Mouse (Mus musculus) kidney, postnatal 10 days (tissue): Measurements from ENCODE around the gene Syn3.
"Not testable (repeated sequence)": the region's sequence is repeated elsewhere in the genome, so short reads cannot be mapped to it uniquely, and the experiment has no call there.

Experiments used
- DNase-seq: peaks from one replicate; pipeline ENCODE4 v3.0.0; 2021; ENCODE audit warnings: mixed read lengths

Gene Syn3

DNA sequence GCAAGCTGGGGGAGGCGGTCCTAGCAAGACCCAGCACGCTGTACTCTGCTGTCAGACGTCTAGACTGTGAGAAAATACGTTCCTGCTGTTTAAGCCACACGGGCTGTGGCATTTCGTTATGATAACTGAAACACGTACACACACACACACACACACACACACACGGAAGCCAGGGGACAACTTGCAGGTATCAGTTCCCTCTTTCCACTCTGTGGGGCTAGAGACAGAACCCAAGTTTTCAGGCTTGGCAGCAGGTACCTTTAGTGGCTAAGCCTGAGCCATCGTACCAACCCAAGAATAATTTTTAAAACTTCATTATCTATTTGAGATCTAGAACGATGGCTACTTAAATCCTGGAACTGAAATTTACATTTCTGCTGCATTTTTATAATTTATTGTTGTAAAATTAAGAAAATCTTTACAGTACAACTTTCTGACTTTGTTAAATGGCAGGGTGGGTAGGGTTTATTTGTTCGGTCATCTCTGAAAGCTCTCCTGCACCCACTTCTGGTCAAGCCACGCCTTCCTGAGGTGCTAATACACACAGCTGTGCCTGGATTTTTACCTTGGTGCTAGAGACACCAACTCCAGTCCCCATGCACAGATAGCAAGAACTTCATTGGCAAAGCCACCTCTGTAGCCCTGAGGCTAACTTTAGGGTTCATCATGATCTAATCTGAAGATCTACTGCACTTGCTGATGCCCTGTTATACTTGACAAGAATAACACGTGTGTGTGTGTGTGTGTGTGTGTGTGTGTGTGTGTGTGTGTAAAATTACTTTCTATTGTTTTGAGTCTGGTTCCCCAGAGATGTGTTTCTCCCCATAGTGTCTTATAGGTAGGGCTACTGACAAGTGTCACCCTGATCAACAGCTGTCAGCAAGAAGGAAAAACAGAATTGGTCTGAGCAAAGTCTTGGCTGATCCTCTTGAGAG is 29.8 kb downstream of the Syn3 start:
- no peak for DNase-seq

GRCm38 (mm10) chr10:86463538-86464199 is 35.0 kb downstream of the Syn3 start:
- peak; percentile 92 for DNase-seq

DNA sequence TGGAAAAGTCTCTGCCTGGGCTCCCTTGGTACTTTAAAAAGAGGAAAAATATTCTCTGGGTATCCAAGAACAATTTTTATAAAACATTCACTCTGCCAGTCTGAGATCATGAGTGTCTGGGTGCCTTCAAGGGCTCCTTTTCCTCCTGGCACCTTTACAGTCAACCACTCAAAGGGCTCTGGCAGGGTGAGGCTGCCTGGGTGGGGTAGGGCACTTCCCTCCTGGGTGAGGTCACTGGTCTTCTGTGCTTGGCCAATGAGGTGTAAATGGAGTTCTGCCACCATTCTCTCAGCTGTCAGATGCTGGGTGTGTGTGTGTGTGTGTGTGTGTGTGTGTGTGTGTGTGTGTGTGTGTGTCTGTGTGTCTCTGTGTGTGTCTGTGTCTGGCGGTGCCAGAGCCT is 39.1 kb downstream of the Syn3 start:
- DNase-seq: no peak

DNA sequence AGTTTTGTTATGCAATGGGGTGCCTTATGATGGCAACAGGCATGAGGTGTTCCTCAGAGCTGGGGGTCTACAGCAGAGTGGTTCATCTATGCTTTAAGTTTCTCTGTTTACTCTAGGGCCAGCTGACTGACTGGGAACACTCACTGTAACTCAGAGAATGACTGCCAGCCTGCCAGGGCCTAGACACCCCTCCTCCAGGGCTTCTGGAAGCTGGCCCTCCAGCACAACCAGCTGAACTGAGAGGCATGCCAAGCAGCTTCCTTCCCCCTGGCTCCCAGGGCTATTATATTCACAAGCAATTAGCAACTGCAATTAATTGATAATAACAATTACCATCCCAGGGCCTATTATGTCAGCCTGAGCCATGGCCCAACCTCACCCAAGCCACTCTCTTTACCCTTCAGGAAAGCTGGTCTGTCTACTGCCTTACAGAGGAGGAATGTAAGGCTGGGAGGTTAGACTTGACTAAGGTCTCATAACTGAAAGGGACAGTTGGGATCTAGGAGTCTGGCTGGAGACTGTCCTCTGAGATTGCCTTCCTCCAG is 41.0 kb downstream of the Syn3 start:
- DNase-seq: no peak

- DNase-seq: peak; percentile 18
Measured at GRCm38 (mm10) chr10:86457195-86457594, 41.5 kb downstream of the Syn3 start.

- peak; percentile 27 for DNase-seq
Measured at GRCm38 (mm10) chr10:86455296-86456055, 43.2 kb downstream of the Syn3 start.

DNA sequence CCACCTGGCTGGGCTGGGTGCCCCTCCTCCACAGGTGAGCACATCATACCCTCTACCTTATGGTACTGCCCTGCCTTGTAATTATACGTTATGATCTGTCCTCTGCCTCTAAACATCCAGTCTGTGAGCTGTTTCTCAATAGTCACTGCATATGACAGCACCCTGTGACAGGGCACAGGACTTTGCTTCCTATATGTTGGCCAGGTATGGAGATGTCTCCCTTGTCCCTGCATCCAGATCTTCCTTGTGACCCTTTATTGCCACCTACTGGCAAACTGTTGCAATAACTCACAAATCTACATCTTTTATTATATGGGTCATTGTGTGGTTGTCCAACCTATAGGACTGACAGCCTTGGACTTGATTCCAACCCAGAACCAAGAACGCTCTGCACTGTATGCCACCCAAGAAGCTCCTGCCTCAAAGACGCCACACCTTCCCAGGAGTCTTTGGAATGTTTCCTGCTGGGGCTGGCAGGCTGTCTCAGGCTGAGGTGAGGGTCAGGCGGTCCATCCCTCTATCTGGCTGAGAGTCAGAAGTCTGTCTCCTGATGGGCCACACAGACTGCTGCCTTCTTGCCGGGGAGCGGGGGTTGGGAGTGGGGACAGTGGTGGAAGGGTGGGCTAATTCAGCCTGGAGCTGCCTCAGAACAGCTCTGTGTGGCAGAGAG is 46.2 kb downstream of the Syn3 start:
- DNase-seq: peak; percentile 52

GRCm38 (mm10) chr10:86451294-86451693 is 47.4 kb downstream of the Syn3 start:
- no peak for DNase-seq

GRCm38 (mm10) chr10:86446649-86447048 is 52.0 kb downstream of the Syn3 start:
- no peak for DNase-seq

GRCm38 (mm10) chr10:86445207-86445606 is 53.5 kb downstream of the Syn3 start:
- no peak for DNase-seq

- DNase-seq: no peak
Measured at GRCm38 (mm10) chr10:86444665-86445064, 54.0 kb downstream of the Syn3 start.

- no peak for DNase-seq
Measured at GRCm38 (mm10) chr10:86441765-86442164, 56.9 kb downstream of the Syn3 start.

DNA sequence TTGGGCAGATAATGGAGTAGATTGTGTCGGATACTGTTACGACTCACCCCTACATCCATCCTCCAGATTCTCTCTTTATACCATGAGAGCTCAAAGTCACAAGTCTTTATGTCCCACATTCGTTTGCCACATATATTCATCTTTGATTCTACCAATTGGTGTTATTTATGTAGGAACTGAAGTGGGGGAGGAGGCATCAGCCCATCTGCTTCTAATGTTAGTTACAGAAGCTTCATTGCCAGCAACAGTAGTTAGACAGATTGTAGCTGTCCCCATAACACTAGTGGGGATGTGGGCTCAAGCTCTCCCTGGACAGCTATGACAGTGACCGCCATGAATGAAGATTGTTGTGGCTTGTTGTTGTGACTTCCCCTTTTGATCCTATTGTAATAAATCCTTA is 59.1 kb downstream of the Syn3 start:
- no peak for DNase-seq

GRCm38 (mm10) chr10:86437294-86437693 is 61.4 kb downstream of the Syn3 start:
- DNase-seq: no peak

DNA sequence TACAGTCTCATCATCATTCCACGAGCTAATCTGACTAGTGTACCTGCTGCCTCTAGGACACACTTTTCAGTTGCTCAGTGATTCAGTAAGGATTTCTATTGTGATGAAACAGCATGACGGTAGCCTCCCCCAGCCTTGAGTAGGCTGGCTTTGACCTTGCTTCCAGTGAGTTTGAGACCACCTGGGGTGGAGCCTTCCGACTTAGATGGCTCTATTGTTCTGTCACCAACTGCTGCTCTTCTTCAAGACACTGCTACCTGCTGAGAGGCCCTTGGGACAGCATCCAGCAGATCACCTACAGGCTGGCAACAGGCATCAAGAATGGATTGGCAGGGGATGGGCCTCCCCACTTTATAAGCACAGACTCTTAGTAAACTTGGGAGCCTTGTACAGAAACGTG is 63.7 kb downstream of the Syn3 start:
- DNase-seq: not testable (repeated sequence)

DNA sequence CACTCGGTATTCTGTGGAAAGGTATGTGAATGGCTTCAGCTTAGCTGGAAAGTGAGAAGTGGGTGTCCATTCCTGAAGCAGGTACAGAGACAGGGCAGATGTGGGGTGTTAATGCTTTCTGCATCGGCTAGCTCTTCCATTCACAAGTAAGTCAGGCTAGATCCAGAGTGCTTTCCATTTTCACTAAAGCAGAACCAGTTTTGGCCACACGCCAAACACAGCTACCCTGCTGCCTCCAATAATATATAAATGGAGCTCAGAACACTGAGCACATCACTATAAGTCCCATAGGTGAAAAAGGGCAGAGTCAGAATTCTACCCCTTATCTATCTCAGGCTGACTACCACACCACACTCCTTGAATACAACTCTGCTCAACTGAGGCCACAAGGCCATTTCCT is 69.0 kb downstream of the Syn3 start:
- DNase-seq: peak; percentile 64

GRCm38 (mm10) chr10:86427956-86428355 is 70.7 kb downstream of the Syn3 start:
- DNase-seq: no peak

DNA sequence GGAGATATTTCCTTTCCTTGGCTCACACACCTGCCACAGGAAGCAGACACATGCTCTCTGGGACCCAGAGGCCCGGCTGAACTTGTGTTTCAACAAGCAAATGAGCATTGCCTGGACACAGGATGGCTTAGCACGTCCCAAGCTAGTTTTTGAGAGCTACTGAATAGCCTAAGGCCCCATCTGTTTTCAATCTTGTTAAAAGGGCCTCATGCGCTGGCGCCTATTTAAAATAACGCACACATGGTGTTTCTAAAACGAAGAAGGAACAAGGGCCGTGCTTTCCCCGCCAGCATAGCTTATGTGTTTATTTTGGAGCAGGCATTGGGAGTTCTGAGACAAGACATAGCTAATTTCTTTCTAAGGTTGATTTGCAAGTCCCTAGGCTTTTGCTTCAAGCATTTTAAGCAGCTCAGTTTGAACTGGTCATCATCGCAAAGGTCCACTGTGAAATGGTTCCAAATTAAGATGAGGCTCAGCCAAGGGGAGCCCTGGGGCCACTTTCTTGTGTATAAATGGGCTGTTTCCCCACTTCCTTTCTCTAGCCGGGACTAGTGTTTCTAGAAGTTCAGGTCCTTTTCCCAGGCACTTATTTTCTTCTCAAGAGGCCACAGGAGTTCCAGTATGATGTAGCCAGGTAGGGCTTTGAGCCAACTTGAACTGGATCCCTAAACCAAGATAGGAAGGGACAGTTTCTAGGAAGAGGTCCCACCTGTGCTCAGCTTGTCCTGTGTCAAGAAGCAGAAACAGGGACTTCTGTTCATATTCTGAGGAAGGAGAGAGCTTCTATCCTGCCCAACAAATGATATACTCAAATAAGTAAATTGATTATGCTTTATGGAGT is 72.8 kb downstream of the Syn3 start:
- peak; percentile 69 for DNase-seq

DNA sequence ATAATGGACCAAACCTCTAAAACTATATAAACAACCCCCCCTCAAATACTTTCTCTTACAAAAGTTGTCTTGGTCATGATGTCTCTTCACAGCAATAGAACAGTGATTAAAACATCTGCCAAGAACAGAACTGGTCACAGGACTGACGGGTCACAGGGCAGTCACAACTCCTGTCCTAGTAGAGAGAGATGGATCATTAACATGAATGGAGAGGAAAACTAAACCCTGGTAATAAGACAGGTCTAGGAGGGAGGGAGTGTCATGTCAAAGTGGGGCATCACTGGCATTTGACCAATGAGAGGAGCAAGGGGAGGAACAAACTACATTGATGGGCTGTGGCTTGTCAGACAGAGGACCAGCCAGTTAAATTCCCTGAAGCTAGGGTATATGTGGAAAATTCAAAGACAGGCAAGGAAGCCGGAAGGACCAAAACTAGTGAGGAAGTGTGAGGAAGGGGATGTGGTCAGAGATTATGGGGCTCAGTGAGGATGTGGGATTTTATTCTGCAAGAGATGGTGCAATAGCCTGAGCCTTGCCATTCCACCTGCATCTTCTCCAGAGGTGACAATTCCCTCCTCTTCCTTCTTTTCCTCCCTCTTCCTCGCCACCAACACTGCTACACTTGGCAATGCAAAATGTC is 76.8 kb downstream of the Syn3 start:
- no peak for DNase-seq

GRCm38 (mm10) chr10:86418931-86419330 is 79.8 kb downstream of the Syn3 start:
- peak; percentile 74 for DNase-seq

DNA sequence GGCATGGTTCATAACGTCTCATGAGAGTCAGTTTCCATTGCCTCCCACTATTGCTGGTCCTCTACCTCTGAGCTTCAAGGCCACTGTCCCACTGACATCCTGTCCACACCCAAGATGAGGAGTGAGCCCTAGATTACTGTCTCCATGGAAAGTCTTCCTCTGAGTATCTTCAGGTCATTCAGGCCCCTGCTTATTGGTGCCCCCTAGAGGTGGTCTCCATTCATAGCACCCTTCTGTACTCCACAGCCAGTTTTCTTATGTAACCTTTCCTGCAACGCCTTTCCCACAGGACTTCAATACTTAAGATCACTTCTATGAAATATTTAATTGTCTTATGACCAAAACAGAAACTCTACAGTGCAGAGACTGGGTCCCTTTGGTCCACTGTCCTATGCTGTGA is 80.4 kb downstream of the Syn3 start:
- DNase-seq: no peak
